Mouse (Mus musculus) lung, postnatal 4 days (tissue): Measurements from ENCODE around the gene Clec16a.
A peak's percentile ranks its signal among the peaks of the same experiment; 100 is the strongest.

ENCODE experiments used
- DNase-seq, 2 experiments: peaks; one replicate each; pipeline ENCODE4 v3.0.0; 2021

The Clec16a gene

DNA sequence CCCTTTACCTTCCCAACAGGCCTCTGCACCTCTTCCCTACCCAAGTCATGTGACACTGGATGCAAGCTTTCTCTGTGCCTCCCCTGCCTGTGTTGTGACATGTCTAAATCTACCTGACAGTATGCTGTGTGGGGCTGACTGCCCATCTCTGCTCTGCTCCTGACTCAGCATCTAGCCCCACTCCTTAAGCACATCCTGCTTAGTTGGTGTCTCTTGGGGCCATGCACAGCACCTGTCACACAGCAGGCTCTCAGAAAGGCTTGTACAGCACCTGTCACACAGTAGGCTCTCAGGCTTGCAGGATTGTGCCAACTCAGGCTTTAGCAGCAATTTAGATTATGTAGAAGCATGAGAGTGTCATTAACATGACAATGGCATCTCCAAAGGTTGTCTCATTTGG, 106.7 kb downstream of the Clec16a start:
- DNase-seq = no peak

- no peak for DNase-seq
Observed at GRCm38 (mm10) chr16:10652935-10653334, 107.8 kb downstream of the Clec16a start.

DNA sequence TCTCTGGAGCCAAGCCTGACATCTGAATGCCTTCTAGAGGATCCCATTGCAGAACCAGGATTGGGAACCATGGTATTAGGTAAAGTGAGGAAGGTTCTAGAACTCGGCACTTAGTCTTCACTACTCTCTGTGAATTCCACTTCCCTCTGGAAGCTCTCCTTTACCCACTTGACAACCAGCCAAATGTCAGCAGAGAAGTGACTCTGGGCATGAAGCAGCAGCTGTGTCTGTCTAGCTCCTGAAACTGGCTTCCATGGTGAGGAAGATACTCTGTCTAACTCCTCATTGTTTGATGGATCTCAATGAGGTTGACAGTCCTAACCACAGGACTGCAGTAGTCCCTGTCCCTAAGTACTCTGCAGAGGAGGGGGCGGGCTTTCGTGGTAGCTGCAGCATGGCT, 110.1 kb downstream of the Clec16a start:
- no peak for DNase-seq

GRCm38 (mm10) chr16:10655926-10656325, 110.8 kb downstream of the Clec16a start:
- no peak for DNase-seq

GRCm38 (mm10) chr16:10656461-10656860, 111.3 kb downstream of the Clec16a start:
- no peak for DNase-seq

DNA sequence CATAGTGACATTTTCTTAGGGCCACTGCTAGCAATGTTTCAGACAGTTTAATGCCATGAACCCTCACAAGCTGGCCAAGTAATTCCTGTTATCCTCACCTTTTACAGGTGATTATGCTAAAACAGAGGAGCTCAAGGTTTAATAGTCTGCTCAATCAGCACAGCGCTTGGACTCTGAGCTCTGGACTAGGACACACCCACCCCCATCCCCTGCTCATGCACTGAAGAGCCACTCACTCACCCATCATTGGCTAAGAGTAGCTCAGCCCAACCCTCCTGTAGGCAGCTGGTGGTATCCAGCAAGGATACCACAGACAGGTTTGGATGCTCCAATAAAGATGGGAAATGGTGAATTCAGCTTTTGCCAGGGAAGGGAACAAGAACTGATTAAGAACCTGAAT, 111.8 kb downstream of the Clec16a start:
- no peak for DNase-seq

DNA sequence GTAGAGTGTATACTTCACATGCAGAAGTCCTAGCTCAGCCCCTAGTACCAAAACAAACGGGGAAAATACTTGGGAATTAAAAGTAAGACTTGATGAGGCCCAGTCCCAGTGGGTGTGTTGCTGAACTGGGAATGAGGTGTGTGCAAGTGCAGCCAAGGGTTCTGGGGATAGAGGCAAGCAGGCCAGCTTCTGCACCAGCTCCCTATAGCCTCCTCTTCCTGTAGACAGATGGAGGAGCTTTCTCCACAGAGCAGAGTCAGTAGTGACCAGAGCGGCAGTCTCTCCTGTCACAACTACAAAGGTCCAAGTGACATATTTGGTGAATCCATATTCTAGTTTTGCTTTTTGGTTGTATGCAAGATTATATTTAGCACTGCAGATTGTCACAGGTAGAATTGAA, 114.1 kb downstream of the Clec16a start:
- DNase-seq = no peak

- DNase-seq = peak in 1 of 2 experiments; percentile 34
Observed at GRCm38 (mm10) chr16:10660526-10660925, 115.4 kb downstream of the Clec16a start.

DNA sequence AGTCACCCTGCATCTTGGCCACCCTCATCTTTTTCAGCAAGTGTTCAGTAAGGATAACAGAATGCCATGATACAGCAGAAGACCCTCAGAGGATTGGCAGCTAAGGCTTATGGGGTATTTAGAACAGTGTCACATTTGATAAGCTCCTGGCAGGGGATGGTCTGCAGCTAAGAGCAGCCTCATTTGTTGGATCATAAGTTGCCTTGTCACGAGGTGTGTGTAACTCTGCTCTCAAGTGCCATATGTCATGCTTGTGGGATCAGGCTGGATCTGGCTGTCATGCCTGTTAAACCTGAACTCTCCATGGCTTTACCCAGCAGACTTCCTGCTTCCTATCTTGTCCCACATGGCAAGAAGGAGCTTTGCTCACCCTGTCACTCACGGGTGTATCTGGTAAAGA, 116.2 kb downstream of the Clec16a start:
- DNase-seq = no peak

GRCm38 (mm10) chr16:10663890-10664731, 119.0 kb downstream of the Clec16a start:
- peak in 1 of 2 experiments; percentile 27 for DNase-seq

DNA sequence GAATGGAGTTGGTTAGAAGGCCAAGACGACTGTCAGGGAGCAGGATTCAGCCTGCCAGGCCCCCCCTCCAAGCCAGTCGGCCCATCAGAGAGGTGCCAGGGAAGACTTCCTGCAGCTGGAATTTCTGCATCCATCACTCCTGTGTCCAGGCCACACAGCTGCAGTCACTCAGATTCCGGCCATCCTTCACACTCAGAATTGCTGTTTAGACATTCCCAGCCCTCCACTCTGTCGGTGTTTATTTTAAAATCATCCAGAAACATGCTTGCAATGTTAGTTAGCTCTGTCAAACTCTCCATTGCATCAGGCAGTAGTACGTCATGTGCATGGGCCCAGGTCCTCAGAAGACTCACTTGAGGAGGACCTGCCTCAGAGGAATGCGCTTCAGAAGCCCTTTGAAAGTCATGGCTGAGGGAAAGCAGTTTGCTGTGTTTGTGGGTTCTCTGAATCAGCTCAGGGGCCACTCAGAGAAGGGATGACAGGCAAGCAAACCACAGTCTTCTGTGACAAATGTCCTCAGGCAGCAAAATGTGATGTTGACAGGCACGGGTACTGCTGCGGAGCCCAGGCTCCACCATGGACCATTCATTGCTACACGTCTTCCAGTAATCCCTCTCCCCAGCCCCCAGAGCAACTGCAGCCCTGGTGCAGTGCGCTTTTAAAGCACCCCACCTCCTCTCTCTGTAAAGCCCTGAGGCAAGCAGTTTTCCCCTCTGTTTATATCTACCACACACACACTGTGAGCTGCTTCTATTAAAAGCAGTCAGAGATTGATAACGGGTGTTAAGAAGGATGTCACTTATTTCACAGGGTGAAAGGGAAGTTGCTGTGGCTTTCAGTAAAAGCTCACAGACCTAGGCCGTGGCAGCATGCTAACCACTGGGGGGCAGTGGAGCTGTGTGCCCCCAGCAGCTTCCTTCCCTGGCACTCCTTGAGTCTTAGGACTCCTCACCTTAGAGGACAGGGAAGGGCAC, 120.1 kb downstream of the Clec16a start:
- peak; percentile 77 to 92 for DNase-seq

GRCm38 (mm10) chr16:10666766-10667165, 121.6 kb downstream of the Clec16a start:
- DNase-seq = no peak

DNA sequence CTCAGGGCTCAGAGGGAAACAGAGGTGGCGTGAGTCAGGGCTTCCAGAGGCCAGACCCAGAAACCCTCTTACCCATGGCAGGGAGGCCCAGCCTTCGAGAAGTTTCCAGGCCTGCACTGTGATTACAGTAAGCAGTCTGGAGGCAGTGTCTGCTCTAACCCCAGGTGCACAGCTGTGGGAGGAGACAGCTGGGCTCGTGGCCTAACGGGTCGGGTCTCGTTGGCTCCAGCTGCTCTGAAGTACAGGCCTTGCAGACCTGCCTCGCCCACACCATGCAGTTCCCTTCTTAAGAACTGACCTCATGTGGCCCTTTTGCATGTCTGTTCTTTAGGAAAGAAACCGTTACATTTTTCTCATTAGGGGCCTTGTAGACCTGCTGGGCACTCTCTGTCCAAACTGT, 123.3 kb downstream of the Clec16a start:
- DNase-seq = no peak

GRCm38 (mm10) chr16:10668991-10669703, 124.0 kb downstream of the Clec16a start:
- DNase-seq = no peak

- no peak for DNase-seq
Observed at GRCm38 (mm10) chr16:10669936-10670335, 124.8 kb downstream of the Clec16a start.

GRCm38 (mm10) chr16:10672490-10672889, 127.4 kb downstream of the Clec16a start:
- DNase-seq = no peak

DNA sequence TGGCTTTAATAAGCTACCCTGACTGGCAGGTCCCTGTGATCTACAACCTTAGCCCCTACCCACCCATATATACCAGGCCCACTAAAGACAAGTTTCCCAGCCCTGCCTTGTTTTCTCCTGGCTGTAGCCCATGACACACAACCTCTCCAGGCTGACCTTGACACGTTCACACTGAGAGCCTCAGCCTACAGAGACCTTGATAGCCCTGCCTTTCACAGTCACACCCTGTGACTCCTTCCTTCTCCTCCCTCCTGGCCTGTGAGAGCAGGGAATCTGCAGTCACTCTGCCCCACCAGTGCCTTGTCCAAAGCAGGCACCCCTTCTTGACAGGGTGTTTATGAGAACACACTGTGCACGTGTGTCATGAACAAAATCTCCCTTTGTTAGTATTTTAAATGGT, 128.9 kb downstream of the Clec16a start:
- no peak for DNase-seq

- no peak for DNase-seq
Observed at GRCm38 (mm10) chr16:10674957-10675356, 129.8 kb downstream of the Clec16a start.

DNA sequence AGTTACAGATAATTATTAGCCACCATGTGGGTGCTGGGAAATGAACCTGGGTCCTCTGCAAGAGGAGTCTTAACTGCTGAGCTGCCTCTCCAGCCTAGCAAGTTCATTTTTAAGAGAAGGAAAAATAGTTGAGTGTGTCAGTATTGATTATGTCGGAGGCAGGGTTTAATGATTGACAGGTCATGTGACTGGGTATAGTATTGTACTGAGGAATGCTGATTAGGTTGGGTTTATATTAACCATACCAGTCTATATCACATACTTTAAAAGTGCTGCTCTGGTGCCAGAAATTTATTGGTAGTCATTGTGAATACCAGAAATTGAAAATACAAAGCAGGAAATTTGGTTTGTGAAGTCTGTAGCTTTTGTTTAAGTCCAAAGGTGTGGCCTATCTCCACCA, 130.5 kb downstream of the Clec16a start:
- DNase-seq = no peak

DNA sequence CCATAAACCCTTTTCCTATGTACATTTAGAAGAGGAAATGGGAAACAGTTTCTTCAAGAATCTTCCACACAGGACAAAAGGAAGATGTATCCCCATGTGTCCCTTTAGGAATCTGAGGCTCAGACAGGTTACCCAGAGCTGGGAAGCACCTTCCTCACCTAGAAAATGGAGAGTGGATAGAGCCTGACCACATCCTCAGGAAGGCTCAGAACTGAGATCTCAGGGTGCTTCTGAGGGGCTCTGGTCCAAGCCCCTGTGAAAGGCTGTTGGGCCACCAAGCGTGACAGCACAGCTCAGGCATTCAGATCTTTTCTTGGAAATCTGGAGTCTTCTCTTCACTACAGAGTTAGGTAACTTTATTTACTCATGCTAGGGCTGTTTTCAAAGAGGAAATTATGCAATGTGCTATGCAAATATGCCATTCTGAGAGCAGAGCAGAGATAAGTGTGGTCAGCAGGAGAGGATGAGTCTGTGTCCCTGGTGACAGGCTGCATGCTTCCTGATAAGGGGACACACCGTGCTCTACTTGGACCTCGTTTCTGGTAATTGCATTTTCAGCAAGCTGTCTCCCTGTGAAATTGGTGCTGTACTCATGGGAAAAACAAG, 131.4 kb downstream of the Clec16a start:
- no peak for DNase-seq

GRCm38 (mm10) chr16:10682521-10682920, 137.4 kb downstream of the Clec16a start:
- no peak for DNase-seq

GRCm38 (mm10) chr16:10683193-10684000, 138.3 kb downstream of the Clec16a start:
- no peak for DNase-seq
